Mouse (Mus musculus) kidney, adult 10 weeks (tissue): ENCODE data around the gene Nmnat2. TPM values are rescaled to one million over a fixed set of nuclear protein-coding genes. Genes with fewer than 3 reads are reported as not detected.

ENCODE experiments used
- polyA plus RNA-seq: library from polyadenylated mRNA; stranded (reverse); fragments of 350-450 nt; fragmentation: Illumina TruSeq; extraction: RNeasy Lipid Tissue Mini Kit (QIAGEN cat#74804); gene quantifications from one replicate; pipeline ENCODE4 v1.2.3, GENCODE M21; 2014; ENCODE audit warnings: low read depth, low replicate concordance

Gene Nmnat2
- polyA plus RNA-seq: not detected

GRCm38 (mm10) chr1:152954821-152955523 is at the start of gene Nmnat2:
Nmnat2 (plus strand) TSS chr1:152954993.

Other genes with a start within 250 kb of the Nmnat2 start
- gene Apobec4, start 204.4 kb upstream of the Nmnat2 start, polyA plus RNA-seq: not detected
- 52.0 TPM for gene Rgl1, start 188.6 kb upstream of the Nmnat2 start, polyA plus RNA-seq
- gene Arpc5, start 188.5 kb upstream of the Nmnat2 start, polyA plus RNA-seq: 239 TPM
- 0.77 TPM for gene Ncf2, start 154.8 kb upstream of the Nmnat2 start, polyA plus RNA-seq
- gene Smg7, start 52.3 kb upstream of the Nmnat2 start, polyA plus RNA-seq: 49.7 TPM
- gene Lamc2, start 231.5 kb downstream of the Nmnat2 start, polyA plus RNA-seq: 8.3 TPM